Mouse (Mus musculus) hindbrain, postnatal 0 days (tissue): ENCODE results near the gene Cygb. TPM values are rescaled to one million over a fixed set of nuclear protein-coding genes. Genes with fewer than 3 reads are reported as not detected.

Source experiments
- ATAC-seq: fragments of 200-750 bp; cut with Nextera tagmentation; 2 replicates; pipeline ENCODE4 v1.8.0; 2017; ENCODE audit warnings: mild to moderate bottlenecking, moderate TSS enrichment, moderate library complexity
- DNase-seq: peaks from one replicate; pipeline ENCODE4 v3.0.0-alpha.2; 2015; ENCODE audit warnings: low spot score
- H3K27ac ChIP-seq: fragments of 300-500 bp; sonication (generic); 2 replicates; pipeline ENCODE4 v1.5.1; 2014; ENCODE audit warnings: mild to moderate bottlenecking
- H3K27me3 ChIP-seq: fragments of 300-500 bp; sonication (generic); 2 replicates; pipeline ENCODE4 v1.6.1; 2014; ENCODE audit warnings: low read length, mixed read lengths; ENCODE audit not compliant: insufficient read depth
- H3K36me3 ChIP-seq: fragments of 300-500 bp; sonication (generic); 2 replicates; pipeline ENCODE4 v1.6.1; 2014; ENCODE audit warnings: low read length, mixed read lengths; ENCODE audit not compliant: insufficient read depth
- H3K4me1 ChIP-seq: fragments of 300-500 bp; sonication (generic); 2 replicates; pipeline ENCODE4 v1.6.1; 2014; ENCODE audit warnings: antibody characterized with exemption, low read length, mixed read lengths; ENCODE audit not compliant: insufficient read depth
- H3K4me2 ChIP-seq: fragments of 300-500 bp; sonication (generic); 2 replicates; pipeline ENCODE4 v1.6.1; 2014; ENCODE audit warnings: low read depth, mild to moderate bottlenecking, low read length, moderate library complexity, mixed read lengths
- H3K4me3 ChIP-seq: fragments of 300-500 bp; sonication (generic); 2 replicates; pipeline ENCODE4 v1.5.1; 2014; ENCODE audit warnings: low read length
- H3K9ac ChIP-seq: fragments of 300-500 bp; sonication (generic); replicated peaks from 2 replicates; pipeline ENCODE4 v1.6.1; 2014; ENCODE audit warnings: mild to moderate bottlenecking, low read length, moderate library complexity, mixed read lengths
- H3K9me3 ChIP-seq: fragments of 300-500 bp; sonication (generic); 2 replicates; pipeline ENCODE4 v1.6.1; 2016; ENCODE audit warnings: low read length, mixed read lengths
- CTCF ChIP-seq: IDR thresholded peaks from 2 replicates; pipeline ENCODE4 v1.5.1; 2016; ENCODE audit warnings: antibody characterized with exemption, control low read depth, low read depth
- WGBS: fragments of 180-500 bp; shearing (Covaris S2); extraction: QIAGEN DNeasy Blood & Tissue Kit; methylation state at CpG from one replicate; pipeline ENCODE4 v1.1.7; 2014; 5-methylcytosine and 5-hydroxymethylcytosine counted together
- polyA plus RNA-seq: library from polyadenylated mRNA; unstranded; fragments of >200 nt; fragmentation: Nextera tagmentation; extraction: Ambion mirVana; gene quantifications from 2 replicates; pipeline ENCODE4 v1.2.1, GENCODE M21; 2015
- total RNA-seq: library from RNA; depleted of rRNA; stranded (reverse); fragments of >200 nt; gene quantifications from 2 replicates; pipeline ENCODE4 v1.2.3, GENCODE M21; 2014

Cygb gene
- total and polyA plus RNA-seq, 2 experiments from 2014 or later, result 48.1 to 54.7 TPM

- DNase-seq (peak; percentile 80), ATAC-seq (peak; percentile 79)
- Histone ChIP-seq H3K36me3 (no peaks in the 10 kb centered on the region), H3K4me1 (peaks cover 39% of the 10 kb centered on the region), H3K4me2 (no peak overlapping the region), H3K27me3 (peaks cover 7% of the 10 kb centered on the region; the same call in 1 of the 2 replicates), H3K4me3 (no peak overlapping the region), H3K9ac (no peak overlapping the region), H3K27ac (peak overlapping the region; percentile 51; the same call in 1 of the 2 replicates), H3K9me3 (no peaks in the 10 kb centered on the region)
- TF ChIP-seq CTCF, result no peak
- 29% methylated on average over 6 of the region's 6 CpGs for WGBS
These were observed 32.8 kb downstream of the Cygb start for GRCm38 (mm10) chr11:116621258-116621704.

GRCm38 (mm10) chr11:116620559-116621253, 33.4 kb downstream of the Cygb start:
- Histone ChIP-seq H3K4me2 (no peak overlapping the region), H3K36me3 (no peaks in the 10 kb centered on the region), H3K9me3 (no peaks in the 10 kb centered on the region), H3K27me3 (peaks cover 7% of the 10 kb centered on the region; the same call in 1 of the 2 replicates), H3K9ac (no peak overlapping the region), H3K27ac (peak overlapping the region; percentile 51), H3K4me3 (no peak overlapping the region), H3K4me1 (peaks cover 39% of the 10 kb centered on the region)
- DNase-seq (no peak), ATAC-seq (peak; percentile 44)
- 61% methylated on average over 10 of the region's 10 CpGs for WGBS
- no peak for TF ChIP-seq CTCF

GRCm38 (mm10) chr11:116620073-116620472, 34.0 kb downstream of the Cygb start:
- Histone ChIP-seq H3K9ac (no peak overlapping the region), H3K4me3 (no peak overlapping the region), H3K4me1 (peaks cover 39% of the 10 kb centered on the region), H3K27me3 (0 out of 2 replicates have a peak, but pooled peaks cover 3% of the 10 kb centered on the region), H3K36me3 (no peaks in the 10 kb centered on the region), H3K4me2 (no peak overlapping the region), H3K27ac (no peak overlapping the region), H3K9me3 (no peaks in the 10 kb centered on the region)
- WGBS, result 36% methylated on average over 9 of the region's 9 CpGs
- DNase-seq (no peak), ATAC-seq (no peak)
- no peak for TF ChIP-seq CTCF

- peaks cover 38% of the 10 kb centered on the region for H3K4me1 ChIP-seq
- DNase-seq (peak; percentile 46), ATAC-seq (no peak)
- H3K27ac ChIP-seq, result peak overlapping the region; percentile 11; the same call in 1 of the 2 replicates
- H3K4me3 ChIP-seq, result no peak overlapping the region
- no peaks in the 10 kb centered on the region for H3K9me3 ChIP-seq
- no peak for TF ChIP-seq CTCF
- WGBS, result 42% methylated on average over 8 of the region's 8 CpGs
- no peaks in the 10 kb centered on the region for H3K27me3 ChIP-seq
- no peak overlapping the region for H3K9ac ChIP-seq
- no peaks in the 10 kb centered on the region for H3K36me3 ChIP-seq
- H3K4me2 ChIP-seq, result no peak overlapping the region; the same call in 1 of the 2 replicates
These were observed 34.6 kb downstream of the Cygb start for GRCm38 (mm10) chr11:116619561-116619960.

- no peak for ATAC-seq
- Histone ChIP-seq H3K27ac (peak overlapping the region; percentile 11; the same call in 1 of the 2 replicates), H3K4me3 (no peak overlapping the region), H3K4me1 (peaks cover 35% of the 10 kb centered on the region), H3K9me3 (no peaks in the 10 kb centered on the region), H3K4me2 (no peak overlapping the region; the same call in 1 of the 2 replicates), H3K36me3 (no peaks in the 10 kb centered on the region), H3K9ac (no peak overlapping the region), H3K27me3 (no peaks in the 10 kb centered on the region)
- DNase-seq, result peak; percentile 40
- 56% methylated on average over 7 of the region's 7 CpGs for WGBS
- no peak for TF ChIP-seq CTCF
These were observed 35.0 kb downstream of the Cygb start for GRCm38 (mm10) chr11:116619156-116619555.

GRCm38 (mm10) chr11:116618666-116619065, 35.4 kb downstream of the Cygb start:
- 92% methylated on average over 7 of the region's 7 CpGs for WGBS
- no peak overlapping the region for H3K27ac ChIP-seq
- ATAC-seq (no peak), DNase-seq (no peak)
- H3K4me3 ChIP-seq, result no peak overlapping the region
- no peak overlapping the region for H3K9ac ChIP-seq
- H3K9me3 ChIP-seq, result no peaks in the 10 kb centered on the region
- peaks cover 30% of the 10 kb centered on the region for H3K4me1 ChIP-seq
- no peak overlapping the region for H3K4me2 ChIP-seq
- no peaks in the 10 kb centered on the region for H3K36me3 ChIP-seq
- H3K27me3 ChIP-seq, result no peaks in the 10 kb centered on the region
- TF ChIP-seq CTCF, result no peak

GRCm38 (mm10) chr11:116617641-116618040, 36.5 kb downstream of the Cygb start:
- ATAC-seq, result peak; percentile 14; the same call in 1 of the 2 replicates
- Histone ChIP-seq H3K4me2 (no peak overlapping the region), H3K9me3 (no peaks in the 10 kb centered on the region), H3K27me3 (no peaks in the 10 kb centered on the region), H3K4me1 (peaks cover 29% of the 10 kb centered on the region), H3K9ac (no peak overlapping the region), H3K4me3 (no peak overlapping the region), H3K36me3 (no peaks in the 10 kb centered on the region), H3K27ac (no peak overlapping the region)
- 52% methylated on average over 7 of the region's 7 CpGs for WGBS
- peak; percentile 58 for DNase-seq
- TF ChIP-seq CTCF, result no peak
